Mouse (Mus musculus) limb, embryonic 10.5 days (tissue): ENCODE measurements around the gene Olfr1339. TPM values are rescaled to one million over a fixed set of nuclear protein-coding genes. Genes with fewer than 3 reads are reported as not detected.
A peak's percentile ranks its signal among the peaks of the same experiment; 100 is the strongest.

Experiments used
- DNase-seq: peaks from one replicate; pipeline ENCODE4 v3.0.0-alpha.2; 2017; ENCODE audit warnings: low spot score
- H3K27ac ChIP-seq: fragments of 300-500 bp; sonication (generic); 2 replicates; pipeline ENCODE4 v1.5.1; 2016; ENCODE audit warnings: mild to moderate bottlenecking
- H3K27me3 ChIP-seq: fragments of 300-500 bp; sonication (generic); 2 replicates; pipeline ENCODE4 v1.6.1; 2016; ENCODE audit warnings: low read depth, mild to moderate bottlenecking; ENCODE audit not compliant: poor library complexity, severe bottlenecking
- H3K36me3 ChIP-seq: fragments of 300-500 bp; sonication (generic); 2 replicates; pipeline ENCODE4 v1.6.1; 2016; ENCODE audit warnings: mild to moderate bottlenecking, moderate library complexity
- H3K4me1 ChIP-seq: fragments of 300-500 bp; sonication (generic); 2 replicates; pipeline ENCODE4 v1.6.1; 2016
- H3K4me3 ChIP-seq: fragments of 300-500 bp; sonication (generic); 2 replicates; pipeline ENCODE4 v1.5.1; 2016; ENCODE audit warnings: mild to moderate bottlenecking, moderate library complexity
- H3K9me3 ChIP-seq: fragments of 300-500 bp; sonication (generic); replicated peaks from 2 replicates; pipeline ENCODE4 v1.6.1; 2016; ENCODE audit warnings: mild to moderate bottlenecking
- WGBS: fragments of 180-500 bp; shearing (Covaris S2); methylation state at CpG from one replicate; pipeline ENCODE4 v1.1.7; 2016; 5-methylcytosine and 5-hydroxymethylcytosine counted together
- polyA plus RNA-seq: library from polyadenylated mRNA; unstranded; fragments of >200 nt; fragmentation: Nextera tagmentation; extraction: Ambion mirVana; gene quantifications from 2 replicates; pipeline ENCODE4 v1.2.1, GENCODE M21; 2016

Gene Olfr1339
- not detected in 2 replicates for polyA plus RNA-seq

- H3K36me3 ChIP-seq = no peaks in the 10 kb centered on the region
- no peak for DNase-seq
- no peaks in the 10 kb centered on the region for H3K4me1 ChIP-seq
- H3K9me3 ChIP-seq = no peaks in the 10 kb centered on the region
- no peaks in the 10 kb centered on the region for H3K27me3 ChIP-seq
- WGBS = 95% methylated on average over 1 of the region's 1 CpGs
- H3K27ac ChIP-seq = no peak within 1 kb of the TSS
- no peak within 1 kb of the TSS for H3K4me3 ChIP-seq
These were observed at the start of gene Olfr1339 for GRCm38 (mm10) chr4:118731875-118732274. Gene Olfr1339 (plus strand): TSS chr4:118732175.

- DNase-seq = no peak
- Histone ChIP-seq H3K27ac (no peak overlapping the region), H3K4me1 (no peaks in the 10 kb centered on the region; the same call in 1 of the 2 replicates), H3K27me3 (no peaks in the 10 kb centered on the region), H3K36me3 (no peaks in the 10 kb centered on the region), H3K9me3 (no peaks in the 10 kb centered on the region), H3K4me3 (no peak overlapping the region)
- WGBS = 59% methylated on average over 2 of the region's 2 CpGs
These were observed 44.9 kb upstream of the Olfr1339 start for GRCm38 (mm10) chr4:118687086-118687485.

- peak; percentile 32 for DNase-seq
- H3K27me3 ChIP-seq = no peaks in the 10 kb centered on the region
- H3K4me1 ChIP-seq = peaks cover 16% of the 10 kb centered on the region
- H3K36me3 ChIP-seq = no peaks in the 10 kb centered on the region
- no peaks in the 10 kb centered on the region for H3K9me3 ChIP-seq
- no peak within 1 kb of the TSS for H3K4me3 ChIP-seq
- peak within 1 kb of the TSS; percentile 51 for H3K27ac ChIP-seq
- WGBS = 63% methylated on average over 12 of the region's 12 CpGs
These were observed 39.5 kb upstream of the Olfr1339 start, which contains the start of gene Olfr1342 for GRCm38 (mm10) chr4:118692412-118692973. Gene Olfr1342 (minus strand): TSS chr4:118692756.

- DNase-seq = no peak
- no peaks in the 10 kb centered on the region for H3K9me3 ChIP-seq
- 69% methylated on average over 2 of the region's 2 CpGs for WGBS
- H3K27me3 ChIP-seq = no peaks in the 10 kb centered on the region
- no peak overlapping the region for H3K27ac ChIP-seq
- H3K4me3 ChIP-seq = no peak overlapping the region
- peaks cover 16% of the 10 kb centered on the region for H3K4me1 ChIP-seq
- H3K36me3 ChIP-seq = no peaks in the 10 kb centered on the region
These were observed 38.2 kb upstream of the Olfr1339 start for GRCm38 (mm10) chr4:118693812-118694211.

GRCm38 (mm10) chr4:118703223-118703622 is 28.8 kb upstream of the Olfr1339 start, which contains the start of gene Olfr1341:
Gene Olfr1341 (plus strand): TSS chr4:118703523.
- no peak for DNase-seq
- no peaks in the 10 kb centered on the region for H3K27me3 ChIP-seq
- no peaks in the 10 kb centered on the region for H3K4me1 ChIP-seq

GRCm38 (mm10) chr4:118708086-118708485 is 23.9 kb upstream of the Olfr1339 start:
- no peak overlapping the region for H3K27ac ChIP-seq
- no peaks in the 10 kb centered on the region for H3K27me3 ChIP-seq
- H3K9me3 ChIP-seq = no peaks in the 10 kb centered on the region
- H3K4me1 ChIP-seq = no peaks in the 10 kb centered on the region
- H3K36me3 ChIP-seq = no peaks in the 10 kb centered on the region
- no peak for DNase-seq
- 84% methylated on average over 5 of the region's 5 CpGs for WGBS
- H3K4me3 ChIP-seq = no peak overlapping the region

More at GRCm38 (mm10) chr4:118703223-118703622, 28.8 kb upstream of the Olfr1339 start, which contains the start of gene Olfr1341:
- H3K9me3 ChIP-seq = no peaks in the 10 kb centered on the region
- no peak within 1 kb of the TSS for H3K27ac ChIP-seq
- no peak within 1 kb of the TSS for H3K4me3 ChIP-seq
- 83% methylated on average over 3 of the region's 3 CpGs for WGBS
- H3K36me3 ChIP-seq = no peaks in the 10 kb centered on the region

- 59% methylated on average over 1 of the region's 1 CpGs for WGBS
- Histone ChIP-seq H3K27me3 (no peaks in the 10 kb centered on the region), H3K4me3 (no peak overlapping the region), H3K9me3 (no peaks in the 10 kb centered on the region), H3K27ac (no peak overlapping the region), H3K4me1 (no peaks in the 10 kb centered on the region), H3K36me3 (no peaks in the 10 kb centered on the region)
- DNase-seq = no peak
These were observed 20.3 kb upstream of the Olfr1339 start for GRCm38 (mm10) chr4:118711656-118712055.

- H3K9me3 ChIP-seq = no peaks in the 10 kb centered on the region
- DNase-seq = no peak
- no peak within 1 kb of the TSS for H3K4me3 ChIP-seq
- no peaks in the 10 kb centered on the region for H3K4me1 ChIP-seq
- no peaks in the 10 kb centered on the region for H3K27me3 ChIP-seq
- H3K36me3 ChIP-seq = no peaks in the 10 kb centered on the region
- H3K27ac ChIP-seq = no peak within 1 kb of the TSS
These were observed 12.1 kb upstream of the Olfr1339 start, which contains the start of gene Olfr1340 for GRCm38 (mm10) chr4:118719838-118720237. Gene Olfr1340 (plus strand): TSS chr4:118720138.

- WGBS = 59% methylated on average over 10 of the region's 10 CpGs
These were observed 10.1 kb upstream of the Olfr1339 start for GRCm38 (mm10) chr4:118721742-118722483.

GRCm38 (mm10) chr4:118739574-118739973 is 7.6 kb downstream of the Olfr1339 start:
- peaks cover 34% of the 10 kb centered on the region for H3K27me3 ChIP-seq
- 63% methylated on average over 3 of the region's 3 CpGs for WGBS
- no peak overlapping the region for H3K27ac ChIP-seq
- DNase-seq = no peak
- H3K4me3 ChIP-seq = no peak overlapping the region
- H3K4me1 ChIP-seq = no peaks in the 10 kb centered on the region
- H3K9me3 ChIP-seq = no peaks in the 10 kb centered on the region
- H3K36me3 ChIP-seq = no peaks in the 10 kb centered on the region

More at GRCm38 (mm10) chr4:118721742-118722483, 10.1 kb upstream of the Olfr1339 start:
- peak; percentile 57 for DNase-seq
- no peaks in the 10 kb centered on the region for H3K4me1 ChIP-seq
- H3K36me3 ChIP-seq = no peaks in the 10 kb centered on the region
- H3K9me3 ChIP-seq = no peaks in the 10 kb centered on the region
- H3K27ac ChIP-seq = no peak overlapping the region
- H3K4me3 ChIP-seq = no peak overlapping the region
- H3K27me3 ChIP-seq = no peaks in the 10 kb centered on the region

GRCm38 (mm10) chr4:118740988-118741698 is 9.2 kb downstream of the Olfr1339 start:
- no peak for DNase-seq
- H3K27ac ChIP-seq = no peak overlapping the region
- WGBS = 9% methylated on average over 11 of the region's 11 CpGs
- H3K9me3 ChIP-seq = no peaks in the 10 kb centered on the region
- H3K4me1 ChIP-seq = no peaks in the 10 kb centered on the region
- H3K36me3 ChIP-seq = no peaks in the 10 kb centered on the region
- peaks cover 34% of the 10 kb centered on the region for H3K27me3 ChIP-seq
- H3K4me3 ChIP-seq = no peak overlapping the region

- no peaks in the 10 kb centered on the region for H3K9me3 ChIP-seq
- H3K36me3 ChIP-seq = no peaks in the 10 kb centered on the region
- WGBS = 9% methylated on average over 16 of the region's 16 CpGs
- H3K27ac ChIP-seq = no peak overlapping the region
- H3K27me3 ChIP-seq = peaks cover 34% of the 10 kb centered on the region
- no peak overlapping the region for H3K4me3 ChIP-seq
- H3K4me1 ChIP-seq = no peaks in the 10 kb centered on the region
- DNase-seq = no peak
These were observed 9.9 kb downstream of the Olfr1339 start for GRCm38 (mm10) chr4:118741881-118742280.

- Histone ChIP-seq H3K4me3 (no peak within 1 kb of the TSS), H3K4me1 (no peaks in the 10 kb centered on the region), H3K36me3 (no peaks in the 10 kb centered on the region), H3K9me3 (no peaks in the 10 kb centered on the region), H3K27ac (no peak within 1 kb of the TSS), H3K27me3 (no peaks in the 10 kb centered on the region)
- no peak for DNase-seq
- 91% methylated on average over 1 of the region's 1 CpGs for WGBS
These were observed 26.7 kb downstream of the Olfr1339 start, which contains the start of gene Olfr1338 for GRCm38 (mm10) chr4:118758637-118759036. Gene Olfr1338 (minus strand): TSS chr4:118758737.
